Mouse (Mus musculus): ENCODE data around the gene Gpr82. TPM values are rescaled to one million over a fixed set of nuclear protein-coding genes. Genes with fewer than 3 reads are reported as not detected.

Gene Gpr82
- total and polyA plus RNA-seq, 3 experiments = 0.11 to 0.30 TPM; not detected in 1

GRCm38 (mm10) chrX:13670342-13670741 is 9.2 kb downstream of the Gpr82 start:
- no peak overlapping the region for H3K4me3 ChIP-seq (replicated peaks in 1 of 3; ENCODE audit: low read depth in 2 of 3, low read length in 2 of 3, poor library complexity in 1 of 3)
- H3K4me2 ChIP-seq (ENCODE audit: insufficient read depth, low read depth, poor library complexity, severe bottlenecking) = no peak overlapping the region; the same call in 1 of the 2 replicates
- H3K4me1 ChIP-seq (ENCODE audit: control insufficient read depth in 1 of 2, insufficient read depth in 2 of 2) = peaks cover 0 to 26% of the 10 kb centered on the region in 2 experiments; a peak in 2 of 4 replicates
- no peaks in the 10 kb centered on the region for H3K79me2 ChIP-seq (replicated peaks; ENCODE audit: control insufficient read depth, extremely low read depth, insufficient read depth, poor library complexity, severe bottlenecking)
- in situ Hi-C loops (cut with MboI; ENCODE audit: low pct_ligation_motif_present, low pct_unique_long_range_greater_than_20kb, low sequenced_read_pairs) (loop anchor here (25.0 kb wide), 1 partner anchor 433 kb away; no protein-coding TSS in a partner anchor), dilution Hi-C loops (cut with MboI; ENCODE audit: extremely low pct_ligation_motif_present, extremely low pct_unique_long_range_greater_than_20kb, low sequenced_read_pairs) (no loop called here)
- peak; percentile 79 for DNase-seq (ENCODE audit: extremely low read depth)
- no peak overlapping the region for H3K9ac ChIP-seq (ENCODE audit: insufficient read depth, low read depth)
- no peaks in the 10 kb centered on the region for H3K36me3 ChIP-seq (replicated peaks in 1 of 2; ENCODE audit: control insufficient read depth in 1 of 2, insufficient read depth in 1 of 2, low read length in 1 of 2)
- no peak for TF ChIP-seq USF1 (IDR thresholded peaks at IDR 0.05; ENCODE audit: low read depth, low read length)
- no peak for TF ChIP-seq SMC3 (IDR thresholded peaks at IDR 0.05; ENCODE audit: low read depth, low read length)
- TF ChIP-seq EP300 (IDR thresholded peaks at IDR 0.05; ENCODE audit: low read length) = peak; percentile 93
- TF ChIP-seq USF2 (conservative IDR thresholded peaks at IDR 0.05; ENCODE audit: low read depth, low read length) = no peak
- no peak for TF ChIP-seq GABPA (IDR thresholded peaks at IDR 0.05; ENCODE audit: insufficient replicate concordance, low read depth, low read length)
- no peak for TF ChIP-seq PAX5 (IDR thresholded peaks at IDR 0.05; ENCODE audit: low read length)
- no peak; the same call in 1 of the 2 replicates for TF ChIP-seq MYC (IDR thresholded peaks at IDR 0.05; ENCODE audit: low read depth, low read length)
- TF ChIP-seq RAD21 (IDR thresholded peaks at IDR 0.05; ENCODE audit: low read depth, low read length) = no peak; the same call in 1 of the 2 replicates
- peak; percentile 55; the same call in 1 of the 2 replicates for TF ChIP-seq TBP (conservative IDR thresholded peaks at IDR 0.05; ENCODE audit: low read depth, low read length)
- TF ChIP-seq CHD2 (IDR thresholded peaks at IDR 0.05; ENCODE audit: low read length) = 0 out of 2 replicates have a peak, but pooled peaks have one; percentile 44
- no peak for TF ChIP-seq MAZ (IDR thresholded peaks at IDR 0.05; ENCODE audit: low read depth, low read length)
- TF ChIP-seq ETS1 (conservative IDR thresholded peaks at IDR 0.05; ENCODE audit: low read depth, low read length) = peak; percentile 63
- TF ChIP-seq ELF1 (IDR thresholded peaks at IDR 0.05; ENCODE audit: low read depth, low read length) = peak; percentile 37; the same call in 1 of the 2 replicates
- TF ChIP-seq HCFC1 (IDR thresholded peaks at IDR 0.05; ENCODE audit: low read depth, low read length) = no peak
- peak; percentile 89 for TF ChIP-seq BHLHE40 (IDR thresholded peaks at IDR 0.05; ENCODE audit: low read depth, low read length)
- TF ChIP-seq POLR2AphosphoS2 (IDR thresholded peaks at IDR 0.05; ENCODE audit: low read depth, low read length) = no peak
- 0 out of 2 replicates have a peak, but pooled peaks have one; percentile 30 for TF ChIP-seq ZNF384 (IDR thresholded peaks at IDR 0.05; ENCODE audit: low read depth, low read length)
- no peak for TF ChIP-seq SIN3A (IDR thresholded peaks at IDR 0.05; ENCODE audit: low read length)
- 0 out of 2 replicates have a peak, but pooled peaks have one; percentile 31 for TF ChIP-seq ZMIZ1 (IDR thresholded peaks at IDR 0.05; ENCODE audit: low read depth, low read length)
- TF ChIP-seq MAX (IDR thresholded peaks at IDR 0.05; ENCODE audit: low read length) = peak; percentile 18; the same call in 1 of the 2 replicates
- TF ChIP-seq JUND (conservative IDR thresholded peaks at IDR 0.05; ENCODE audit: low read depth, low read length) = 0 out of 2 replicates have a peak, but pooled peaks have one; percentile 22
- TF ChIP-seq MAFK (IDR thresholded peaks at IDR 0.05; ENCODE audit: insufficient replicate concordance, low read length) = peak; percentile 61; the same call in 1 of the 2 replicates
- peak; percentile 32; the same call in 1 of the 2 replicates for TF ChIP-seq CHD1 (IDR thresholded peaks at IDR 0.05; ENCODE audit: low read depth, low read length)
- TF ChIP-seq MEF2A (IDR thresholded peaks at IDR 0.05; ENCODE audit: borderline replicate concordance, low read depth, low read length) = 0 out of 2 replicates have a peak, but pooled peaks have one; percentile 28
- TF ChIP-seq TCF12 (IDR thresholded peaks at IDR 0.05; ENCODE audit: low read depth, low read length) = peak; percentile 63; the same call in 1 of the 2 replicates
- peak; percentile 87 for TF ChIP-seq IRF4 (IDR thresholded peaks at IDR 0.05; ENCODE audit: low read depth, low read length)
- H3K27ac ChIP-seq (ENCODE audit: insufficient read depth, low read depth) = peak overlapping the region; percentile 90
- H3K27me3 ChIP-seq (replicated peaks) = no peaks in the 10 kb centered on the region
- no peaks in the 10 kb centered on the region for H3K9me3 ChIP-seq (replicated peaks; ENCODE audit: low read length)

All from CH12.LX (cell line).